Mouse (Mus musculus) kidney, postnatal 0 days (tissue): ENCODE data around the gene Gm28372. TPM values are rescaled to one million over a fixed set of nuclear protein-coding genes. Genes with fewer than 3 reads are reported as not detected.

ENCODE experiments used
- ATAC-seq: fragments of 200-750 bp; cut with Nextera tagmentation; replicated peaks from 2 replicates; pipeline ENCODE4 v1.8.0; 2017; ENCODE audit warnings: low read depth, moderate number of reproducible peaks, moderate TSS enrichment, moderate library complexity; ENCODE audit not compliant: low FRiP score
- DNase-seq: peaks from one replicate; pipeline ENCODE4 v3.0.0-alpha.2; 2016; ENCODE audit warnings: low spot score
- H3K27ac ChIP-seq: fragments of 300-500 bp; sonication (generic); 2 replicates; pipeline ENCODE4 v1.5.1; 2014; ENCODE audit warnings: mild to moderate bottlenecking
- H3K27me3 ChIP-seq: fragments of 300-500 bp; sonication (generic); 2 replicates; pipeline ENCODE4 v1.6.1; 2014; ENCODE audit warnings: low read length, mixed read lengths; ENCODE audit not compliant: insufficient read depth
- H3K36me3 ChIP-seq: fragments of 300-500 bp; sonication (generic); 2 replicates; pipeline ENCODE4 v1.6.1; 2014; ENCODE audit warnings: low read length, mixed read lengths; ENCODE audit not compliant: insufficient read depth
- H3K4me1 ChIP-seq: fragments of 300-500 bp; sonication (generic); replicated peaks from 2 replicates; pipeline ENCODE4 v1.6.1; 2014; ENCODE audit warnings: antibody characterized with exemption, low read length, mixed read lengths; ENCODE audit not compliant: insufficient read depth
- H3K4me2 ChIP-seq: fragments of 300-500 bp; sonication (generic); 2 replicates; pipeline ENCODE4 v1.6.1; 2014; ENCODE audit warnings: mild to moderate bottlenecking, low read length, moderate library complexity, mixed read lengths
- H3K4me3 ChIP-seq: fragments of 300-500 bp; sonication (generic); replicated peaks from 2 replicates; pipeline ENCODE4 v1.5.1; 2014; ENCODE audit warnings: low read depth, low read length
- H3K9ac ChIP-seq: fragments of 300-500 bp; sonication (generic); 2 replicates; pipeline ENCODE4 v1.6.1; 2014; ENCODE audit warnings: low read depth, low read length
- H3K9me3 ChIP-seq: fragments of 300-500 bp; sonication (generic); replicated peaks from 2 replicates; pipeline ENCODE4 v1.6.1; 2016; ENCODE audit warnings: low read length, inconsistent platforms, mixed read lengths
- CTCF ChIP-seq: IDR thresholded peaks from 2 replicates; pipeline ENCODE4 v1.5.1; 2016; ENCODE audit warnings: antibody characterized with exemption, low read depth, mild to moderate bottlenecking, moderate library complexity
- WGBS: fragments of 180-500 bp; shearing (Covaris S2); extraction: QIAGEN DNeasy Blood & Tissue Kit; methylation state at CpG from one replicate; pipeline ENCODE4 v1.1.7; 2014; 5-methylcytosine and 5-hydroxymethylcytosine counted together
- polyA plus RNA-seq: library from polyadenylated mRNA; unstranded; fragments of >200 nt; fragmentation: Nextera tagmentation; extraction: Ambion mirVana; gene quantifications from 2 replicates; pipeline ENCODE4 v1.2.1, GENCODE M21; 2015

Gene Gm28372
- polyA plus RNA-seq, 1 experiment from 2014 or later: not detected

DNA sequence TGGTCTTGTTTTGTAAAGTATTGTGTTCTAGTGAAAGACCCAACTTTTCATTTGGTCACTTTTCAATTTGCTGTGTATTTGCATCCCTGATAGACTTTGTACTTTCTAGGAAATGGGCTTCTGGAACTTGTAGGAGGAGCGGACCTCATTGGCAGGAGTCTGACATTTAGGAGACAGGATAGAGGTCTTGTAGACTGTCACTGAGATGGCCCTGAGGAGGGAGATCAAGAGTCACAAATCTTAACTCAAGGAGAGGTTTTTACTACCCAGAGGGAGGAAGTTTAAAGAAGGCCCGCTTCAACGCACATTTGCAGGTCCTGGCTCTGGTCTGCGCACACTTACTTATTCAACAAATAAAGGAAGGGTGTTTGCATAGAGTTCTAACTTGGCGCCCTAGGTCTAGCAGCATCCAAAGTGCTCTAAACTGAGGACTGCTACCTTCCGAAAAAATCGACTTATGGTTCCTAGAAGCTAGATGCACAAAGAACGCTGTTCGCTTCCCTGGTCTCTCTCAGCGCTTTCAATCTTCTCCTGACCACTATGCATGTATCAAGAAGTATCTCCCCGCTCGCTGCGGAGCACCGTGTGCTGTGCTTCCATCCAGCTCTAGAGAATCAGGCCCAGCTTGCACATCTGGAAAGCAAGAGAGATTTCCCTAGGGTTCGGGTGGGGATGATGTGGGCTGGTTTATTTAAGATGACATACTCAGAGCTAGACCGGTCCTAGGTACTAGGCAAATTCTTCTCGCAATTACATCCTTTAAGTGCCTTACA, 44.2 kb downstream of the Gm28372 start:
- Histone ChIP-seq H3K4me3 (peak overlapping the region; percentile 88), H3K27ac (no peak overlapping the region), H3K9me3 (no peaks in the 10 kb centered on the region), H3K9ac (peak overlapping the region; percentile 87; the same call in 1 of the 2 replicates), H3K4me1 (peaks cover 8% of the 10 kb centered on the region; the same call in 1 of the 2 replicates), H3K36me3 (no peaks in the 10 kb centered on the region), H3K4me2 (peak overlapping the region; percentile 93), H3K27me3 (no peaks in the 10 kb centered on the region)
- peak; percentile 39 for DNase-seq
- ATAC-seq: 0 out of 2 replicates have a peak, but pooled peaks have one; percentile 3
- no peak for TF ChIP-seq CTCF
- WGBS: 5% methylated on average over 17 of the region's 17 CpGs

DNA sequence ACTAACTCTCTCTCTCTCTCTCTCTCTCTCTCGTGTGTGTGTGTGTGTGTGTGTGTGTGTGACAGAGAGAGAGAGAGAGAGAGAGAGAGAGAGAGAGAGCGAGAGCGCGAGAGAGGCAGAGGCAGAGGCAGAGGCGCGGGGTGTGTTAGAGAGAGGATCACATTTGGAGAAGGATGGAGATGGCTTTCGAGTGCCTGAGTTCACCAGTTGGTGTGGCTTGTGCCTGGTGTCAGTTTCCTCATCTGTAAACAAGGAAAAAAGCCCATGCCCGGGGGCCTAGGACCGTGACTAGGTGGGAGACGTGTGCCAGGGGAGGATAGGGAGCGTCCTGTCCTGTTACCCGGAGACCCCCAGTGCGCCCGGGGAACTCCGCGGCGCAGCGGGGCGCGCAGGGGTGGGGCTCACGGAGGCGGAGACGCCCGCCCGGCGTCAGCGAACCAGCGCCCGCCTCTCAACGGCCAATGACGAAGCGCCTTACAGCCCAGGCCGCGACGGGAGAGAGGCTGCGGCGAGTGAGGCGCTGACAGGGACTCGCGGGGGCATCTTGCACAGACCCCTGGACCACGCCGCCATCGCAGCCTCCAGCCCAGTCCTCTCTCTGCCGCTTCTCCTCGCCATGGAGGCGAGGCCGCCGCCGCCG, 44.9 kb downstream of the Gm28372 start, which contains the start of gene Ptpra:
Gene Ptpra (plus strand): TSS at position 485 of the 640 bp plus-strand sequence.
- ATAC-seq (peak; percentile 95), DNase-seq (peak; percentile 93)
- Histone ChIP-seq H3K27ac (peak within 1 kb of the TSS; percentile 87), H3K27me3 (no peaks in the 10 kb centered on the region), H3K9ac (peak within 1 kb of the TSS; percentile 87), H3K4me1 (peaks cover 8% of the 10 kb centered on the region; the same call in 1 of the 2 replicates), H3K4me2 (peak within 1 kb of the TSS; percentile 93), H3K4me3 (peak within 1 kb of the TSS; percentile 88), H3K9me3 (no peaks in the 10 kb centered on the region), H3K36me3 (no peaks in the 10 kb centered on the region)
- TF ChIP-seq CTCF: no peak
- WGBS: 0% methylated on average over 47 of the region's 50 CpGs

DNA sequence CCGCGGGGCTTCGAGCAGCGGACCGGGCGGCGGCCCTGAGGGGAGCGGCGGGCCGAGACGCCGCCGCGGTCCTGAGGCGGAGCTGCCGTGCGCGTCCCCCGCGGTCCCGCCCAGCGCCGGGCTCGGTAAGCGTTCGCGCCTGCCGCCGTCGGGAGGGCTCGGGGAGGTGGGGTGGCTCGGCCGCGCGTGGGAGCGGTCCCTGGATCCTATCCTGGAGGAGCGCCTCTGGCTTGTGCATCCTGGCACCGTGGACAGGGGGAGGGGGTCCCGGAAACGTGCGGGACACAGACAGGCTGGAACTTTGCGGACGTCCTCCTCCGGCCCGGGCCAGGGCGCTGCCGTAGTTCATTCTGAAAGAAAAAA, 45.4 kb downstream of the Gm28372 start:
- Histone ChIP-seq H3K4me2 (peak overlapping the region; percentile 93), H3K36me3 (no peaks in the 10 kb centered on the region), H3K27me3 (no peaks in the 10 kb centered on the region), H3K9me3 (no peaks in the 10 kb centered on the region), H3K4me1 (peaks cover 8% of the 10 kb centered on the region; the same call in 1 of the 2 replicates), H3K27ac (peak overlapping the region; percentile 87), H3K4me3 (peak overlapping the region; percentile 88), H3K9ac (peak overlapping the region; percentile 87)
- WGBS: under 1% methylated on average over 37 of the region's 47 CpGs
- DNase-seq (peak; percentile 69), ATAC-seq (peak; percentile 82)
- no peak for TF ChIP-seq CTCF

DNA sequence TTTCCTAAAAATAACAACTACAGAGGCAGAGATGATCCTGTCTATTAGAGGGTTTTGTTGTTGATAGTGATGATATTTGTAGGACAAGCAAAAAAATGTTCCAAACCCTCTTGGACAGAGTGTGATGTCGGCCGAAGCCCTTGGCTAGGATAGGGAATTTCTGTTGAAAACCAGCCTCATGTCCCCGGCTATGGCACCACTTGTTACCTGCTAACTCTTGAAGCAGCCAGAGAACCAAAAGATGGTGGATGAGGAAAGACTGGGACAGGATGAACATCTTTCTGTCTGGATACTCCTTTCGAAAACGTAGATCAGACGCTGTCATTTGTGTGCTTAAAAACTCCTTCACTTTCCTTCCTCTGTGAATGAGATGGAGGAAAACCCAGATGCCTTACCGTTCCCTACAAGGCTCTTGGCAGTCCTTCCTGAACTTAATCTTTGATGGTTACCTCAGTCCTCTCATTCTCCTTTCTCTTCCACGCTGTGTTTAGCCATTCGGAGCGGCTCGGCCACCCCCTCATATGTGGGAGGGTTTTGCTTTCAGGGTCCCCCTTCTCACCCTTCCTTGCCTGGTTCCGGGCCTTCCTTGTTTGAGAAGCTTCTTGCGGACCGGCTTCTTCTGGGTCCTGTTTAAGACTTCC, 46.2 kb downstream of the Gm28372 start:
- Histone ChIP-seq H3K9ac (peak overlapping the region; percentile 87), H3K9me3 (no peaks in the 10 kb centered on the region), H3K4me2 (peak overlapping the region; percentile 93), H3K27ac (no peak overlapping the region), H3K36me3 (no peaks in the 10 kb centered on the region), H3K4me3 (peak overlapping the region; percentile 88), H3K4me1 (peaks cover 13% of the 10 kb centered on the region), H3K27me3 (no peaks in the 10 kb centered on the region)
- DNase-seq (peak; percentile 33), ATAC-seq (no peak)
- no peak for TF ChIP-seq CTCF
- WGBS: 36% methylated on average over 14 of the region's 14 CpGs

DNA sequence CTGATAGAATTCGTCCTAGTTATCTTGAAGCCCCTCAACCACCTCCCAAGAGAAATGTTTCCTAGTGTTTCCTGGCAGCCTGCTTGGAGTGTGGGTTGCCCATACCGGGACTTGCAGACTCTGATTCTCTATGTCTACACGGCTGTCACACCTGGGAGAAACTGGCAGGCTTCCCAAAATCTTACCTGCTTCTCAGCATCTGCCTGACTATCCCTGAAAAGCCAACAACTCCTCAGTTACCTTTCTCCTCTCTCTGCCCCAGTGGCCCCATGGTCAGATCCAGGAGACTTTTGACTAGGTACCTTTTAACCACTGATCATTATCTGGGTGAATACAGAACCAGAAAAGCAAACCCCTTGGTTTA, 46.7 kb downstream of the Gm28372 start:
- DNase-seq: no peak
- no peak for TF ChIP-seq CTCF
- no peak for ATAC-seq
- WGBS: 42% methylated on average over 3 of the region's 3 CpGs
- no peaks in the 10 kb centered on the region for H3K27me3 ChIP-seq
- H3K4me2 ChIP-seq: peak overlapping the region; percentile 93
- H3K9me3 ChIP-seq: no peaks in the 10 kb centered on the region
- peak overlapping the region; percentile 88 for H3K4me3 ChIP-seq
- peaks cover 13% of the 10 kb centered on the region for H3K4me1 ChIP-seq
- no peaks in the 10 kb centered on the region for H3K36me3 ChIP-seq
- no peak overlapping the region for H3K27ac ChIP-seq
- no peak overlapping the region for H3K9ac ChIP-seq

DNA sequence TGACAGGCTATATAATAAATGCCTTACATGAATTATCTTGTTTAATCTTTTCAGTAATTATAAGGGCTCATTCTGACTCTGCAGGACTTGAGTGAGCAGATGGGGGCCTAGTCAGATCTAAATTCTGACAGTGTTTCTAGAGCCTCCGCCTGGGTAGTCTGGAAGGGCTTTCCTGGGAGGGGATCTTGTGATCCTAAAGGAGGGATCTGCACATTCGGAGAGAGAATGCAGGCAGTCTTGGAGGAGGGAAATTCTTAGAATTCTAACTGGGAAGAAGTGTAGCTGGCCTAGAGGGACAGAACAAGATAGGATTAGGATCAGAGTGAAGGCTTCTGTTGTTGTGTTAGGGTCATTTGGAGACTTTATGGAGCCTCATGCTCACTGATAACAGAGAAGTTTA, 47.2 kb downstream of the Gm28372 start:
- Histone ChIP-seq H3K27me3 (no peaks in the 10 kb centered on the region), H3K36me3 (no peaks in the 10 kb centered on the region), H3K9ac (no peak overlapping the region), H3K27ac (no peak overlapping the region), H3K4me1 (peaks cover 13% of the 10 kb centered on the region), H3K4me2 (no peak overlapping the region), H3K9me3 (no peaks in the 10 kb centered on the region), H3K4me3 (no peak overlapping the region)
- no peak for TF ChIP-seq CTCF
- DNase-seq: no peak
- WGBS: 61% methylated on average over 2 of the region's 2 CpGs
- no peak for ATAC-seq
